Mouse (Mus musculus) layer of hippocampus, adult 8-10 months (tissue): ENCODE results near the gene Dmc1. TPM values are rescaled to one million over a fixed set of nuclear protein-coding genes. Genes with fewer than 3 reads are reported as not detected.
A peak's percentile ranks its signal among the peaks of the same experiment; 100 is the strongest.

ENCODE experiments used
- DNase-seq, 2 experiments: peaks; one replicate each; pipeline ENCODE4 v3.0.0; 2022; ENCODE audit warnings: low spot score in 2 of 2
- total RNA-seq, 4 experiments: library from RNA; stranded (reverse); gene quantifications; 2 replicates each; pipeline ENCODE4 v1.2.4; 2022

Gene Dmc1
- total RNA-seq, 4 experiments from 2014 or later = 0.39 to 2.1 (median 1.2) TPM

GRCm38 (mm10) chr15:79575543-79576222 is 29.2 kb downstream of the Dmc1 start:
- DNase-seq = no peak

- peak; percentile 18 to 21 for DNase-seq
Observed at GRCm38 (mm10) chr15:79562417-79562816, 42.5 kb downstream of the Dmc1 start.

- DNase-seq = no peak
Observed at GRCm38 (mm10) chr15:79559649-79560048, 45.3 kb downstream of the Dmc1 start.

GRCm38 (mm10) chr15:79552566-79552965 is 52.3 kb downstream of the Dmc1 start:
- no peak for DNase-seq

- DNase-seq = no peak
Observed at GRCm38 (mm10) chr15:79548226-79548625, 56.7 kb downstream of the Dmc1 start.

GRCm38 (mm10) chr15:79547289-79547820 is 57.6 kb downstream of the Dmc1 start:
- no peak for DNase-seq

GRCm38 (mm10) chr15:79546410-79547288 is 58.3 kb downstream of the Dmc1 start, which contains the start of gene Ddx17:
TSS of gene Ddx17 (minus strand) at chr15:79546741.
- DNase-seq = peak; percentile 96 to 99

GRCm38 (mm10) chr15:79545921-79546399 is 58.9 kb downstream of the Dmc1 start:
- peak in 1 of 2 experiments; percentile 33 for DNase-seq

- no peak for DNase-seq
Observed at GRCm38 (mm10) chr15:79545496-79545895, 59.4 kb downstream of the Dmc1 start.

GRCm38 (mm10) chr15:79543968-79544367 is 60.9 kb downstream of the Dmc1 start:
- no peak for DNase-seq

GRCm38 (mm10) chr15:79533796-79534195 is 71.1 kb downstream of the Dmc1 start:
- no peak for DNase-seq

GRCm38 (mm10) chr15:79529935-79530334 is 75.0 kb downstream of the Dmc1 start:
- DNase-seq = no peak

GRCm38 (mm10) chr15:79527991-79528639 is 76.8 kb downstream of the Dmc1 start:
- no peak for DNase-seq

- DNase-seq = no peak
Observed at GRCm38 (mm10) chr15:79527192-79527591, 77.7 kb downstream of the Dmc1 start.

- no peak for DNase-seq
Observed at GRCm38 (mm10) chr15:79525979-79526768, 78.7 kb downstream of the Dmc1 start.

GRCm38 (mm10) chr15:79525564-79525963 is 79.3 kb downstream of the Dmc1 start:
- no peak for DNase-seq

- no peak for DNase-seq
Observed at GRCm38 (mm10) chr15:79519400-79520220, 85.3 kb downstream of the Dmc1 start.

- no peak for DNase-seq
Observed at GRCm38 (mm10) chr15:79518571-79518970, 86.3 kb downstream of the Dmc1 start.

- no peak for DNase-seq
Observed at GRCm38 (mm10) chr15:79517710-79518109, 87.2 kb downstream of the Dmc1 start.
